Mouse (Mus musculus) stomach, adult 2 months (tissue): ENCODE results near the gene Farp2. TPM values are rescaled to one million over a fixed set of nuclear protein-coding genes. Genes with fewer than 3 reads are reported as not detected.

Experiments used
- polyA plus RNA-seq: library from polyadenylated mRNA; depleted of rRNA; stranded (reverse); fragments of >200 nt; gene quantifications from 2 replicates; pipeline ENCODE4 v1.2.3, GENCODE M21; 2012; rRNA removed

Gene Farp2
- 1.9 and 2.5 TPM in 2 replicates for polyA plus RNA-seq

GRCm38 (mm10) chr1:93511585-93512350, at the start of gene Farp2:
TSS of gene Farp2 (plus strand) at chr1:93512079.

GRCm38 (mm10) chr1:93478586-93479475, 33.0 kb upstream of the Farp2 start, which contains the start of gene Hdlbp:
TSS of gene Hdlbp (minus strand) at chr1:93478815.

GRCm38 (mm10) chr1:93658559-93658958, 146.7 kb downstream of the Farp2 start, which contains the start of gene Stk25:
TSS of gene Stk25 (minus strand) at chr1:93658659.

Other genes with a start within 250 kb of the Farp2 start
- gene Mterf4, start 206.2 kb upstream of the Farp2 start, polyA plus RNA-seq = 2.4 and 3.0 TPM in 2 replicates
- 1.1 and 1.3 TPM in 2 replicates for gene Ppp1r7, start 169.2 kb upstream of the Farp2 start, polyA plus RNA-seq
- gene Pask, start 168.6 kb upstream of the Farp2 start, polyA plus RNA-seq = 0.38 and 0.65 TPM in 2 replicates
- gene Ano7, start 138.1 kb upstream of the Farp2 start, polyA plus RNA-seq = 34.9 and 51.3 TPM in 2 replicates
- 22.7 and 26.0 TPM in 2 replicates for gene Hdlbp, start 33.3 kb upstream of the Farp2 start, polyA plus RNA-seq
- gene Stk25, start 146.6 kb downstream of the Farp2 start, polyA plus RNA-seq = 48.1 and 48.5 TPM in 2 replicates
- gene Bok, start 173.6 kb downstream of the Farp2 start, polyA plus RNA-seq = 75.2 and 100 TPM in 2 replicates
- gene Atg4b, start 239.4 kb downstream of the Farp2 start, polyA plus RNA-seq = 17.9 and 19.4 TPM in 2 replicates
- gene Thap4, start 242.8 kb downstream of the Farp2 start, polyA plus RNA-seq = 35.9 and 54.2 TPM in 2 replicates